Comparison of ENCODE assay signal across 8 mouse cellular contexts in the genomic region with DNA sequence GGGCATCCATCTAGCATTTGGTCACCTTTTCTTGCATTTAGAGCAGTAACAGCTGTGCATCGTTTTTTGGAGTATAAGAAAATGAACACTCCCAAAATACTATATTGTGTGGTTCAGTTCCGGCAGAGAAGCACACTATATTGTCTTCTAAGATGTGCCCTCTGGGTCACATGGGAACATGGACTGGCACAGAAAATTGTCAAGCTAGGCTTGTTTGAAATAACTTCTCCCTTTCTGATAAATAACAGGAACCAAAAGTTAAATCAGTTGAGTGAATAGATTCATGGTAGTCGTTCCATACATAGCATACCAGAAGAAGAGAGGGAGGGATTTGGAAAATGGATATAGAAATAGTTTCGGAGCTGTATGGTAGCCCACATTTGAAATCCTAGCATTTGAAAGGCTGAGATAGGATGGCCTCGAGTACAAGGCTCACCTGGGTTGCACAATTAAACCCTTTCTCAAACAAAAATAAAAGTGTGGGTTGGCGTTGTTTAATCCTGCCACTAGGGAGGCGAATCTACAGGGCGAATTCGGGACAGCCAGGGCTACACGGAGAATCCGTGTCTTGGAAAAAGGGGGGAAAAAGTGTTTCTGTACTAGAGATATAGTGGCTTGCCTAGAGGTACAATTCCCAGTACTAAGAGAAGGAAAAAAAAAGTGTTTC. TPM values are rescaled to one million over a fixed set of nuclear protein-coding genes. Genes with fewer than 3 reads are reported as not detected.
DNase-seq lines count a peak whose midpoint lies in the region; ATAC-seq and TF ChIP-seq lines count a peak whose summit lies in the region.

No protein-coding gene starts in this region.

- peak overlapping the region; percentile 54 for H3K4me2 ChIP-seq in forebrain, embryonic 12.5 days
- peak overlapping the region; percentile 72 for H3K4me2 ChIP-seq in liver, embryonic 14.5 days (ENCODE audit: low read depth)

- TF ChIP-seq CTCF in liver, embryonic 14.5 days (IDR thresholded peaks at IDR 0.05; ENCODE audit: low read depth), result peak; percentile 28; the same call in 1 of the 2 replicates

- peak overlapping the region; percentile 94 for H3K4me3 ChIP-seq in forebrain, embryonic 12.5 days (replicated peaks)
- H3K4me3 ChIP-seq in liver, embryonic 14.5 days (ENCODE audit: insufficient read depth in 1 of 2, low read depth in 2 of 2, low read length in 2 of 2), result peak overlapping the region; percentile 21 to 90

- peaks cover 31% of the 10 kb centered on the region for H3K4me1 ChIP-seq in forebrain, embryonic 12.5 days
- peaks cover 31 to 37% of the 10 kb centered on the region in 2 experiments for H3K4me1 ChIP-seq in liver, embryonic 14.5 days (replicated peaks; ENCODE audit: control insufficient read depth in 2 of 2, insufficient read depth in 2 of 2, low read length in 1 of 2)

- peak; percentile 42 for ATAC-seq in cerebellum, adult (ENCODE audit: insufficient number of reproducible peaks, low FRiP score, low TSS enrichment)
- peak; percentile 18 for ATAC-seq in forebrain, embryonic 12.5 days (ENCODE audit: low FRiP score)
- no peak for ATAC-seq in liver, embryonic 14.5 days (ENCODE audit: insufficient read depth)

- H3K36me3 ChIP-seq in forebrain, embryonic 12.5 days (replicated peaks), result peaks cover 16% of the 10 kb centered on the region
- peaks cover 11% of the 10 kb centered on the region for H3K36me3 ChIP-seq in liver, embryonic 14.5 days (replicated peaks; ENCODE audit: control insufficient read depth, insufficient read depth, low read depth)

- H3K27ac ChIP-seq in forebrain, embryonic 12.5 days, result peak overlapping the region; percentile 93
- H3K27ac ChIP-seq in liver, embryonic 14.5 days, result peak overlapping the region; percentile 73

- DNase-seq in cerebellum, postnatal 36 days, result no peak
- peak; percentile 33 for DNase-seq in 416B (ENCODE audit: low read depth)
- DNase-seq in liver, embryonic 14.5 days (ENCODE audit: low read depth in 3 of 3, low spot score in 3 of 3), result no peak
- no peak for DNase-seq in adipocyte (ENCODE audit: low spot score)
- DNase-seq in left cerebral cortex, postnatal 4 days, result no peak
- no peak for DNase-seq in spleen, postnatal 14 days (ENCODE audit: low spot score in 2 of 2)

- no peaks in the 10 kb centered on the region for H3K27me3 ChIP-seq in forebrain, embryonic 12.5 days
- H3K27me3 ChIP-seq in liver, embryonic 14.5 days (ENCODE audit: control insufficient read depth, insufficient read depth, low read length), result no peaks in the 10 kb centered on the region

- WGBS in forebrain, embryonic 12.5 days, result 14% methylated on average over 11 of the region's 11 CpGs
- WGBS in liver, embryonic 14.5 days (ENCODE audit: insufficient replicate concordance), result 15% methylated on average over 11 of the region's 11 CpGs

- no peaks in the 10 kb centered on the region for H3K9me3 ChIP-seq in forebrain, embryonic 12.5 days
- H3K9me3 ChIP-seq in liver, embryonic 14.5 days (ENCODE audit: control insufficient read depth, low read length), result no peaks in the 10 kb centered on the region

- TF ChIP-seq EP300 in liver, embryonic 14.5 days (IDR thresholded peaks at IDR 0.05; ENCODE audit: low read depth), result no peak

- peak overlapping the region; percentile 17; the same call in 1 of the 2 replicates for H3K9ac ChIP-seq in forebrain, embryonic 12.5 days
- peak overlapping the region; percentile 59 for H3K9ac ChIP-seq in liver, embryonic 14.5 days (replicated peaks)

- intact Hi-C loops in left cerebral cortex, postnatal 4 days (cut with DNase I), result no loop called here

RNA-seq across cellular contexts. Expression of gene Adipor1, which starts 0.5 kb away (rescaled TPM):
- polyA plus RNA-seq in forebrain, embryonic 12.5 days (2016; fragmentation: Nextera tagmentation; extraction: Ambion mirVana), result 61.1 and 65.1 TPM in 2 replicates
- polyA plus RNA-seq in liver, embryonic 14.5 days (2012; rRNA removed), result 56.1 and 59.6 TPM in 2 replicates
- polyA plus RNA-seq in liver, embryonic 14.5 days (2014; fragmentation: Nextera tagmentation; extraction: Ambion mirVana), result 126 and 134 TPM in 2 replicates
- total RNA-seq in left cerebral cortex, postnatal 4 days (2021), result 10 to 100 TPM; 55.4 to 57.5 TPM

RNA-seq across cellular contexts. Expression of gene Cyb5r1, which starts 9.3 kb away (rescaled TPM):
- polyA plus RNA-seq in forebrain, embryonic 12.5 days (2016; fragmentation: Nextera tagmentation; extraction: Ambion mirVana), result 19.2 and 21.5 TPM in 2 replicates
- 13.0 and 14.9 TPM in 2 replicates for polyA plus RNA-seq in liver, embryonic 14.5 days (2012; rRNA removed)
- 10.8 and 10.9 TPM in 2 replicates for polyA plus RNA-seq in liver, embryonic 14.5 days (2014; fragmentation: Nextera tagmentation; extraction: Ambion mirVana)
- 10 to 100 TPM; 13.1 to 18.5 TPM for total RNA-seq in left cerebral cortex, postnatal 4 days (2021)

RNA-seq across cellular contexts. Expression of gene 4933406M09Rik, which starts 28.9 kb away (rescaled TPM):
- not detected in 2 replicates for polyA plus RNA-seq in forebrain, embryonic 12.5 days (2016; fragmentation: Nextera tagmentation; extraction: Ambion mirVana)
- not detected in 2 replicates for polyA plus RNA-seq in liver, embryonic 14.5 days (2012; rRNA removed)
- not detected in 2 replicates for polyA plus RNA-seq in liver, embryonic 14.5 days (2014; fragmentation: Nextera tagmentation; extraction: Ambion mirVana)
- not detected for total RNA-seq in left cerebral cortex, postnatal 4 days (2021)

RNA-seq across cellular contexts. Expression of gene Klhl12, which starts 40.7 kb away (rescaled TPM):
- polyA plus RNA-seq in forebrain, embryonic 12.5 days (2016; fragmentation: Nextera tagmentation; extraction: Ambion mirVana), result 33.2 and 34.1 TPM in 2 replicates
- polyA plus RNA-seq in liver, embryonic 14.5 days (2012; rRNA removed), result 12.1 and 17.9 TPM in 2 replicates
- 28.0 and 31.6 TPM in 2 replicates for polyA plus RNA-seq in liver, embryonic 14.5 days (2014; fragmentation: Nextera tagmentation; extraction: Ambion mirVana)
- total RNA-seq in left cerebral cortex, postnatal 4 days (2021), result 10 to 100 TPM; 37.1 to 38.7 TPM

RNA-seq across cellular contexts. Expression of gene Tmem183a, which starts 52.9 kb away (rescaled TPM):
- polyA plus RNA-seq in forebrain, embryonic 12.5 days (2016; fragmentation: Nextera tagmentation; extraction: Ambion mirVana), result 130 and 131 TPM in 2 replicates
- 34.1 and 35.4 TPM in 2 replicates for polyA plus RNA-seq in liver, embryonic 14.5 days (2012; rRNA removed)
- 49.1 and 59.1 TPM in 2 replicates for polyA plus RNA-seq in liver, embryonic 14.5 days (2014; fragmentation: Nextera tagmentation; extraction: Ambion mirVana)
- total RNA-seq in left cerebral cortex, postnatal 4 days (2021), result 100 to 1,000 TPM; 110 to 122 TPM
